ENCODE assay signal across 9 mouse cellular contexts in genomic region chr7:142393191-142393590, GRCm38 (mm10). TPM values are rescaled to one million over a fixed set of nuclear protein-coding genes. Genes with fewer than 3 reads are reported as not detected.
DNase-seq lines count a peak whose midpoint lies in the region; ATAC-seq and TF ChIP-seq lines count a peak whose summit lies in the region.
"Had no signal": no experiment of that assay in that cellular context is flagged by ENCODE, and none has a peak within 500 bp of the region (broad histone marks: within the 10 kb centered on the region; RNA-seq: fewer than 3 reads in every experiment).

No protein-coding gene starts in this region.

- no peaks in the 10 kb centered on the region for H3K9me3 ChIP-seq in lung, embryonic 14.5 days (ENCODE audit: low read depth, low read length)
- H3K9me3 ChIP-seq in midbrain, embryonic 15.5 days, result no peaks in the 10 kb centered on the region

- H3K9ac ChIP-seq in lung, embryonic 14.5 days, result no peak overlapping the region
- no peak overlapping the region for H3K9ac ChIP-seq in midbrain, embryonic 15.5 days

- TF ChIP-seq CTCF in lung, embryonic 14.5 days (IDR thresholded peaks at IDR 0.05; ENCODE audit: low read depth), result no peak
- TF ChIP-seq CTCF in lung, adult 2 months (IDR thresholded peaks at IDR 0.05; ENCODE audit: insufficient read depth, low read length), result no peak
- no peak for TF ChIP-seq CTCF in thymus, adult 2 months (IDR thresholded peaks at IDR 0.05; ENCODE audit: borderline replicate concordance, control insufficient read depth, extremely low read depth, insufficient read depth, low read length, poor library complexity)

- 19% methylated on average over 4 of the region's 4 CpGs for WGBS in lung, embryonic 14.5 days
- WGBS in lung, adult 2 months, result 11% methylated on average over 4 of the region's 4 CpGs
- 34% methylated on average over 4 of the region's 4 CpGs for WGBS in thymus, adult 2 months
- WGBS in midbrain, embryonic 15.5 days, result 21% methylated on average over 4 of the region's 4 CpGs

- no peak overlapping the region for H3K27ac ChIP-seq in lung, embryonic 14.5 days (ENCODE audit: low read depth)
- no peak overlapping the region for H3K27ac ChIP-seq in thymus, adult 2 months (ENCODE audit: control insufficient read depth, insufficient read depth, low read length)
- no peak overlapping the region for H3K27ac ChIP-seq in midbrain, embryonic 15.5 days

- H3K4me1 ChIP-seq in lung, embryonic 14.5 days (ENCODE audit: insufficient read depth), result no peaks in the 10 kb centered on the region
- H3K4me1 ChIP-seq in lung, adult 2 months (ENCODE audit: control insufficient read depth, insufficient read depth, low read length), result peaks cover 9% of the 10 kb centered on the region
- H3K4me1 ChIP-seq in thymus, adult 2 months (replicated peaks; ENCODE audit: control insufficient read depth, insufficient read depth, low read length), result peaks cover 14% of the 10 kb centered on the region
- H3K4me1 ChIP-seq in midbrain, embryonic 15.5 days, result no peaks in the 10 kb centered on the region; the same call in 1 of the 2 replicates

- no peaks in the 10 kb centered on the region for H3K27me3 ChIP-seq in lung, embryonic 14.5 days (ENCODE audit: insufficient read depth, low read length)
- no peaks in the 10 kb centered on the region for H3K27me3 ChIP-seq in thymus, adult 2 months (ENCODE audit: control insufficient read depth, insufficient read depth, low read length)
- no peaks in the 10 kb centered on the region for H3K27me3 ChIP-seq in midbrain, embryonic 15.5 days (replicated peaks)

- no peaks in the 10 kb centered on the region for H3K36me3 ChIP-seq in lung, embryonic 14.5 days (ENCODE audit: insufficient read depth)
- no peaks in the 10 kb centered on the region for H3K36me3 ChIP-seq in thymus, adult 2 months (ENCODE audit: control insufficient read depth, insufficient read depth, low read length)
- H3K36me3 ChIP-seq in midbrain, embryonic 15.5 days (replicated peaks), result no peaks in the 10 kb centered on the region

- H3K4me2 ChIP-seq in lung, embryonic 14.5 days, result no peak overlapping the region
- H3K4me2 ChIP-seq in midbrain, embryonic 15.5 days, result no peak overlapping the region

- no peak overlapping the region for H3K4me3 ChIP-seq in lung, embryonic 14.5 days (ENCODE audit: low read depth, low read length)
- no peak overlapping the region for H3K4me3 ChIP-seq in lung, adult 2 months (replicated peaks; ENCODE audit: extremely low read depth, low read depth, low read length)
- H3K4me3 ChIP-seq in thymus, adult 2 months (ENCODE audit: control insufficient read depth, insufficient read depth, low read length), result no peak overlapping the region
- no peak overlapping the region for H3K4me3 ChIP-seq in midbrain, embryonic 15.5 days

- ATAC-seq in lung, embryonic 14.5 days (ENCODE audit: insufficient read depth), result no peak
- no peak for ATAC-seq in midbrain, embryonic 15.5 days (replicated peaks)

- peak; percentile 15 for DNase-seq in lung, embryonic 14.5 days
- DNase-seq in lung, adult 2 months, result no peak
- peak; percentile 86 for DNase-seq in adrenal gland, postnatal 25 days
- DNase-seq in kidney, postnatal 25 days, result peak; percentile 75 to 84
- DNase-seq in spleen, postnatal 14 days (ENCODE audit: low spot score in 2 of 2), result peak; percentile 50 to 57
- no peak for DNase-seq in thymus, adult 2 months
- DNase-seq in cerebellum, postnatal 14 days, result no peak

- TF ChIP-seq POLR2A in lung, adult 2 months (IDR thresholded peaks at IDR 0.05; ENCODE audit: borderline replicate concordance, extremely low read depth, low read depth, low read length), result no peak
- TF ChIP-seq POLR2A in thymus, adult 2 months (IDR thresholded peaks at IDR 0.05; ENCODE audit: control insufficient read depth, extremely low read depth, insufficient read depth, low read length, poor library complexity), result no peak

RNA-seq across cellular contexts. Expression of gene Ctsd, which starts 5.4 kb away (rescaled TPM):
- polyA plus RNA-seq in lung, embryonic 14.5 days (2014; fragmentation: Nextera tagmentation; extraction: Ambion mirVana), result 239 and 240 TPM in 2 replicates
- 689 and 921 TPM in 2 replicates for polyA plus RNA-seq in lung, adult 2 months (2012; rRNA removed)
- total RNA-seq in adrenal gland, postnatal 25 days (2021), result 1,030 and 1,043 TPM in 2 replicates
- 762 and 992 TPM in 2 replicates for polyA plus RNA-seq in thymus, adult 2 months (2012; rRNA removed)
- 254 and 288 TPM in 2 replicates for polyA plus RNA-seq in midbrain, embryonic 15.5 days (2015; fragmentation: Nextera tagmentation; extraction: Ambion mirVana)

RNA-seq across cellular contexts. Expression of gene Gm49369, which starts 10.7 kb away (rescaled TPM):
- 3.0 TPM in 1 of 2 replicates, not detected in the other for polyA plus RNA-seq in lung, embryonic 14.5 days (2014; fragmentation: Nextera tagmentation; extraction: Ambion mirVana)
- polyA plus RNA-seq in lung, adult 2 months (2012; rRNA removed), result 0.24 TPM in 1 of 2 replicates, not detected in the other
- 0.55 TPM in 1 of 2 replicates, not detected in the other for total RNA-seq in adrenal gland, postnatal 25 days (2021)
- 0.23 and 0.31 TPM in 2 replicates for polyA plus RNA-seq in thymus, adult 2 months (2012; rRNA removed)
- 1.4 and 4.4 TPM in 2 replicates for polyA plus RNA-seq in midbrain, embryonic 15.5 days (2015; fragmentation: Nextera tagmentation; extraction: Ambion mirVana)
- polyA plus RNA-seq: neural tube, embryonic 11.5 days had no signal

RNA-seq across cellular contexts. Expression of gene Ifitm10, which starts 19.6 kb away (rescaled TPM):
- polyA plus RNA-seq in lung, embryonic 14.5 days (2014; fragmentation: Nextera tagmentation; extraction: Ambion mirVana), result 3.4 and 4.0 TPM in 2 replicates
- 48.5 and 49.1 TPM in 2 replicates for polyA plus RNA-seq in lung, adult 2 months (2012; rRNA removed)
- total RNA-seq in adrenal gland, postnatal 25 days (2021), result 3.0 and 4.1 TPM in 2 replicates
- polyA plus RNA-seq in thymus, adult 2 months (2012; rRNA removed), result 10.8 and 14.8 TPM in 2 replicates
- polyA plus RNA-seq in midbrain, embryonic 15.5 days (2015; fragmentation: Nextera tagmentation; extraction: Ambion mirVana), result 9.5 and 10.1 TPM in 2 replicates
- polyA plus RNA-seq: neural tube, embryonic 11.5 days had no signal

RNA-seq across cellular contexts. Expression of gene Syt8, which starts 41.5 kb away (rescaled TPM):
- polyA plus RNA-seq in lung, embryonic 14.5 days (2014; fragmentation: Nextera tagmentation; extraction: Ambion mirVana), result not detected in 2 replicates
- polyA plus RNA-seq in lung, adult 2 months (2012; rRNA removed), result 0.19 and 8.6 TPM in 2 replicates
- not detected in 2 replicates for total RNA-seq in adrenal gland, postnatal 25 days (2021)
- 2.2 and 5.2 TPM in 2 replicates for polyA plus RNA-seq in thymus, adult 2 months (2012; rRNA removed)
- not detected in 2 replicates for polyA plus RNA-seq in midbrain, embryonic 15.5 days (2015; fragmentation: Nextera tagmentation; extraction: Ambion mirVana)
- polyA plus RNA-seq: neural tube, embryonic 11.5 days had no signal

RNA-seq across cellular contexts. Expression of gene Tnni2, which starts 48.4 kb away (rescaled TPM):
- polyA plus RNA-seq in lung, embryonic 14.5 days (2014; fragmentation: Nextera tagmentation; extraction: Ambion mirVana), result 0.86 and 1.6 TPM in 2 replicates
- 3.1 and 223 TPM in 2 replicates for polyA plus RNA-seq in lung, adult 2 months (2012; rRNA removed)
- not detected in 2 replicates for total RNA-seq in adrenal gland, postnatal 25 days (2021)
- polyA plus RNA-seq in thymus, adult 2 months (2012; rRNA removed), result 3.2 and 4.3 TPM in 2 replicates
- 0.25 and 0.74 TPM in 2 replicates for polyA plus RNA-seq in midbrain, embryonic 15.5 days (2015; fragmentation: Nextera tagmentation; extraction: Ambion mirVana)

Comparison
In these comparisons a context has a peak if more than half of its experiments do, and no peak if none do; other contexts are left out.
1. DNase-seq: peak in lung, embryonic 14.5 days (single experiment), adrenal gland, postnatal 25 days (single experiment), kidney, postnatal 25 days (2 of 2) and spleen, postnatal 14 days (2 of 2); none in lung, adult 2 months (single experiment), thymus, adult 2 months (single experiment) and cerebellum, postnatal 14 days (0 of 2).